Mouse (Mus musculus): ENCODE results near the gene Nrxn1. TPM values are rescaled to one million over a fixed set of nuclear protein-coding genes. Genes with fewer than 3 reads are reported as not detected.

Nrxn1 gene
- polyA plus RNA-seq, 1 experiment from 2014 or later: 2.1 TPM

GRCm38 (mm10) chr17:90654506-90654905 lies 438.4 kb downstream of the Nrxn1 start:
- Histone ChIP-seq H3K27me3 (replicated peaks; ENCODE audit: control insufficient read depth, insufficient read depth, low read length) (no peaks in the 10 kb centered on the region), H3K9ac (ENCODE audit: low read depth, low read length) (no peak overlapping the region), H3K36me3 (ENCODE audit: control insufficient read depth, insufficient read depth, low read length) (no peaks in the 10 kb centered on the region), H3K4me1 (ENCODE audit: control insufficient read depth, insufficient read depth, low read length) (no peaks in the 10 kb centered on the region), H3K4me2 (ENCODE audit: low read depth, low read length) (no peak overlapping the region), H3K9me3 (ENCODE audit: control insufficient read depth, low read length) (no peaks in the 10 kb centered on the region), H3K4me3 (ENCODE audit: low read length) (no peak overlapping the region), H3K27ac (ENCODE audit: low read length) (no peak overlapping the region)
- 65% methylated on average over 1 of the region's 1 CpGs for WGBS
- ATAC-seq: no peak

- Histone ChIP-seq H3K4me2 (ENCODE audit: low read depth, low read length) (no peak overlapping the region), H3K4me3 (ENCODE audit: low read length) (no peak overlapping the region), H3K9ac (ENCODE audit: low read depth, low read length) (no peak overlapping the region), H3K4me1 (ENCODE audit: control insufficient read depth, insufficient read depth, low read length) (no peaks in the 10 kb centered on the region), H3K27ac (ENCODE audit: low read length) (no peak overlapping the region), H3K36me3 (ENCODE audit: control insufficient read depth, insufficient read depth, low read length) (no peaks in the 10 kb centered on the region), H3K27me3 (replicated peaks; ENCODE audit: control insufficient read depth, insufficient read depth, low read length) (no peaks in the 10 kb centered on the region), H3K9me3 (ENCODE audit: control insufficient read depth, low read length) (no peaks in the 10 kb centered on the region)
- no peak for ATAC-seq
- WGBS: 65% methylated on average over 2 of the region's 2 CpGs
These were observed 439.5 kb downstream of the Nrxn1 start for GRCm38 (mm10) chr17:90653347-90653746.

GRCm38 (mm10) chr17:90650279-90650678 lies 442.6 kb downstream of the Nrxn1 start:
- no peak for ATAC-seq
- no peaks in the 10 kb centered on the region for H3K36me3 ChIP-seq (ENCODE audit: control insufficient read depth, insufficient read depth, low read length)
- no peak overlapping the region for H3K4me2 ChIP-seq (ENCODE audit: low read depth, low read length)
- no peaks in the 10 kb centered on the region for H3K4me1 ChIP-seq (ENCODE audit: control insufficient read depth, insufficient read depth, low read length)
- H3K27ac ChIP-seq (ENCODE audit: low read length): no peak overlapping the region
- WGBS: 50% methylated on average over 1 of the region's 1 CpGs
- H3K4me3 ChIP-seq (ENCODE audit: low read length): no peak overlapping the region
- H3K9ac ChIP-seq (ENCODE audit: low read depth, low read length): no peak overlapping the region
- no peaks in the 10 kb centered on the region for H3K27me3 ChIP-seq (replicated peaks; ENCODE audit: control insufficient read depth, insufficient read depth, low read length)
- no peaks in the 10 kb centered on the region for H3K9me3 ChIP-seq (ENCODE audit: control insufficient read depth, low read length)

GRCm38 (mm10) chr17:90638970-90639524 lies 453.8 kb downstream of the Nrxn1 start:
- Histone ChIP-seq H3K27me3 (replicated peaks; ENCODE audit: control insufficient read depth, insufficient read depth, low read length) (no peaks in the 10 kb centered on the region), H3K27ac (ENCODE audit: low read length) (no peak overlapping the region), H3K36me3 (ENCODE audit: control insufficient read depth, insufficient read depth, low read length) (no peaks in the 10 kb centered on the region), H3K4me3 (ENCODE audit: low read length) (no peak overlapping the region), H3K9ac (ENCODE audit: low read depth, low read length) (no peak overlapping the region), H3K4me1 (ENCODE audit: control insufficient read depth, insufficient read depth, low read length) (no peaks in the 10 kb centered on the region), H3K4me2 (ENCODE audit: low read depth, low read length) (no peak overlapping the region), H3K9me3 (ENCODE audit: control insufficient read depth, low read length) (no peaks in the 10 kb centered on the region)
- 59% methylated on average over 2 of the region's 2 CpGs for WGBS
- no peak for ATAC-seq

GRCm38 (mm10) chr17:90638183-90638727 lies 454.6 kb downstream of the Nrxn1 start:
- WGBS: 71% methylated on average over 4 of the region's 4 CpGs

GRCm38 (mm10) chr17:90631371-90631770 lies 461.5 kb downstream of the Nrxn1 start:
- Histone ChIP-seq H3K9me3 (ENCODE audit: control insufficient read depth, low read length) (no peaks in the 10 kb centered on the region), H3K4me3 (ENCODE audit: low read length) (no peak overlapping the region), H3K9ac (ENCODE audit: low read depth, low read length) (no peak overlapping the region), H3K36me3 (ENCODE audit: control insufficient read depth, insufficient read depth, low read length) (no peaks in the 10 kb centered on the region), H3K27me3 (replicated peaks; ENCODE audit: control insufficient read depth, insufficient read depth, low read length) (no peaks in the 10 kb centered on the region), H3K4me2 (ENCODE audit: low read depth, low read length) (no peak overlapping the region), H3K4me1 (ENCODE audit: control insufficient read depth, insufficient read depth, low read length) (no peaks in the 10 kb centered on the region), H3K27ac (ENCODE audit: low read length) (no peak overlapping the region)
- WGBS: 55% methylated on average over 2 of the region's 2 CpGs
- ATAC-seq: no peak

More at GRCm38 (mm10) chr17:90638183-90638727, 454.6 kb downstream of the Nrxn1 start:
- no peaks in the 10 kb centered on the region for H3K27me3 ChIP-seq (replicated peaks; ENCODE audit: control insufficient read depth, insufficient read depth, low read length)
- no peak overlapping the region for H3K27ac ChIP-seq (ENCODE audit: low read length)
- no peak overlapping the region for H3K4me3 ChIP-seq (ENCODE audit: low read length)
- no peak overlapping the region for H3K4me2 ChIP-seq (ENCODE audit: low read depth, low read length)
- no peaks in the 10 kb centered on the region for H3K9me3 ChIP-seq (ENCODE audit: control insufficient read depth, low read length)
- no peaks in the 10 kb centered on the region for H3K4me1 ChIP-seq (ENCODE audit: control insufficient read depth, insufficient read depth, low read length)
- H3K36me3 ChIP-seq (ENCODE audit: control insufficient read depth, insufficient read depth, low read length): no peaks in the 10 kb centered on the region
- H3K9ac ChIP-seq (ENCODE audit: low read depth, low read length): no peak overlapping the region
- no peak for ATAC-seq

- Histone ChIP-seq H3K9ac (ENCODE audit: low read depth, low read length) (no peak overlapping the region), H3K36me3 (ENCODE audit: control insufficient read depth, insufficient read depth, low read length) (no peaks in the 10 kb centered on the region), H3K27me3 (replicated peaks; ENCODE audit: control insufficient read depth, insufficient read depth, low read length) (no peaks in the 10 kb centered on the region), H3K4me1 (ENCODE audit: control insufficient read depth, insufficient read depth, low read length) (no peaks in the 10 kb centered on the region), H3K4me2 (ENCODE audit: low read depth, low read length) (no peak overlapping the region), H3K4me3 (ENCODE audit: low read length) (no peak overlapping the region), H3K27ac (ENCODE audit: low read length) (no peak overlapping the region), H3K9me3 (ENCODE audit: control insufficient read depth, low read length) (no peaks in the 10 kb centered on the region)
- ATAC-seq: no peak
- WGBS: 61% methylated on average over 13 of the region's 13 CpGs
These were observed 463.0 kb downstream of the Nrxn1 start for GRCm38 (mm10) chr17:90629851-90630250.

GRCm38 (mm10) chr17:90628469-90628868 lies 464.4 kb downstream of the Nrxn1 start:
- Histone ChIP-seq H3K4me3 (ENCODE audit: low read length) (no peak overlapping the region), H3K4me2 (ENCODE audit: low read depth, low read length) (no peak overlapping the region), H3K27ac (ENCODE audit: low read length) (no peak overlapping the region), H3K9me3 (ENCODE audit: control insufficient read depth, low read length) (no peaks in the 10 kb centered on the region), H3K36me3 (ENCODE audit: control insufficient read depth, insufficient read depth, low read length) (no peaks in the 10 kb centered on the region), H3K9ac (ENCODE audit: low read depth, low read length) (no peak overlapping the region), H3K4me1 (ENCODE audit: control insufficient read depth, insufficient read depth, low read length) (no peaks in the 10 kb centered on the region), H3K27me3 (replicated peaks; ENCODE audit: control insufficient read depth, insufficient read depth, low read length) (no peaks in the 10 kb centered on the region)
- peak; percentile 23; the same call in 1 of the 2 replicates for ATAC-seq
- 33% methylated on average over 2 of the region's 2 CpGs for WGBS

- ATAC-seq: no peak
- Histone ChIP-seq H3K27ac (ENCODE audit: low read length) (no peak overlapping the region), H3K4me1 (ENCODE audit: control insufficient read depth, insufficient read depth, low read length) (no peaks in the 10 kb centered on the region), H3K4me3 (ENCODE audit: low read length) (no peak overlapping the region), H3K36me3 (ENCODE audit: control insufficient read depth, insufficient read depth, low read length) (no peaks in the 10 kb centered on the region), H3K9me3 (ENCODE audit: control insufficient read depth, low read length) (no peaks in the 10 kb centered on the region), H3K4me2 (ENCODE audit: low read depth, low read length) (no peak overlapping the region), H3K27me3 (replicated peaks; ENCODE audit: control insufficient read depth, insufficient read depth, low read length) (no peaks in the 10 kb centered on the region), H3K9ac (ENCODE audit: low read depth, low read length) (no peak overlapping the region)
- 61% methylated on average over 3 of the region's 3 CpGs for WGBS
These were observed 464.9 kb downstream of the Nrxn1 start for GRCm38 (mm10) chr17:90628004-90628403.

GRCm38 (mm10) chr17:90627395-90627794 lies 465.5 kb downstream of the Nrxn1 start:
- no peak overlapping the region for H3K4me2 ChIP-seq (ENCODE audit: low read depth, low read length)
- no peak overlapping the region for H3K9ac ChIP-seq (ENCODE audit: low read depth, low read length)
- no peaks in the 10 kb centered on the region for H3K4me1 ChIP-seq (ENCODE audit: control insufficient read depth, insufficient read depth, low read length)
- no peak overlapping the region for H3K4me3 ChIP-seq (ENCODE audit: low read length)
- no peak for ATAC-seq
- WGBS: 66% methylated on average over 3 of the region's 3 CpGs
- H3K27me3 ChIP-seq (replicated peaks; ENCODE audit: control insufficient read depth, insufficient read depth, low read length): no peaks in the 10 kb centered on the region
- no peaks in the 10 kb centered on the region for H3K36me3 ChIP-seq (ENCODE audit: control insufficient read depth, insufficient read depth, low read length)
- H3K27ac ChIP-seq (ENCODE audit: low read length): no peak overlapping the region
- no peaks in the 10 kb centered on the region for H3K9me3 ChIP-seq (ENCODE audit: control insufficient read depth, low read length)

Measured in intestine, embryonic 16.5 days (tissue).